18 mouse cellular contexts compared by ENCODE assay signal in the genomic region with DNA sequence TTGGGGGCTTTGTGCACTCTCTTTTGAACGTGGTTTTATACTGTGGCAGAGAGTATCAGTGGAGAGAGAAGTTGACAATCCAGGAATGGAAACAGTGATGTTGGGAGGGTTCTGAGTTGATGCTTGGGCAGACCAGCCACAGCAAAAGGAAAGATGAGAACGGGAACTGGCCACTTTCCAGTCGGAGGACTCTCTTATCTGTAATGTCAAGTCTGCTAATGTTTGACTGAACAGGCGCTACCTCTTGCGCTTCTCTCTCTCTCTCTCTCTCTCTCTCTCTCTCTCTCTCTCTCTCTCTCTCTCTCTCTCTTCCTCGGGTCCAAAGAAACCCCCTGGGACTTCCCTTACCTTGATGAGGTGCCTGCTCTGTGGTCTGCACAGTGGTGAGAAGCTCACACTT.
A peak's percentile ranks its signal among the peaks of the same experiment; 100 is the strongest.
DNase-seq lines count a peak whose midpoint lies in the region; ATAC-seq and TF ChIP-seq lines count a peak whose summit lies in the region.
"Had no signal": no experiment of that assay in that cellular context is flagged by ENCODE, and none has a peak within 500 bp of the region (broad histone marks: within the 10 kb centered on the region; RNA-seq: fewer than 3 reads in every experiment).

No protein-coding gene starts in this region.

- H3K4me3 ChIP-seq in embryonic facial prominence, embryonic 13.5 days: no peak overlapping the region
- H3K4me3 ChIP-seq in embryonic facial prominence, embryonic 10.5 days: no peak overlapping the region
- H3K4me3 ChIP-seq in heart, embryonic 15.5 days: no peak overlapping the region
- no peak overlapping the region for H3K4me3 ChIP-seq in liver, postnatal 0 days (ENCODE audit: low read depth, low read length)
- H3K4me3 ChIP-seq in liver, embryonic 12.5 days: no peak overlapping the region
- H3K4me3 ChIP-seq in heart, postnatal 0 days (ENCODE audit: low read depth, low read length): no peak overlapping the region
- H3K4me3 ChIP-seq: erythroblast, embryonic 14.5 days; forebrain, embryonic 12.5 days; hindbrain, embryonic 15.5 days; midbrain, embryonic 10.5 days had no signal

- no peak for TF ChIP-seq CTCF in liver, postnatal 0 days (IDR thresholded peaks at IDR 0.05; ENCODE audit: low read depth)
- TF ChIP-seq CTCF in heart, postnatal 0 days (IDR thresholded peaks at IDR 0.05; ENCODE audit: low read depth): no peak

- H3K4me2 ChIP-seq in embryonic facial prominence, embryonic 13.5 days: no peak overlapping the region
- H3K4me2 ChIP-seq in heart, embryonic 15.5 days: peak overlapping the region; percentile 36
- H3K4me2 ChIP-seq in liver, postnatal 0 days (ENCODE audit: low read depth, low read length): no peak overlapping the region
- H3K4me2 ChIP-seq in liver, embryonic 12.5 days: no peak overlapping the region
- H3K4me2 ChIP-seq in heart, postnatal 0 days (ENCODE audit: low read depth, low read length): no peak overlapping the region
- H3K4me2 ChIP-seq: forebrain, embryonic 12.5 days; hindbrain, embryonic 15.5 days had no signal

- H3K36me3 ChIP-seq in embryonic facial prominence, embryonic 13.5 days: no peaks in the 10 kb centered on the region
- H3K36me3 ChIP-seq in embryonic facial prominence, embryonic 10.5 days (replicated peaks): no peaks in the 10 kb centered on the region
- H3K36me3 ChIP-seq in heart, embryonic 15.5 days: no peaks in the 10 kb centered on the region
- no peaks in the 10 kb centered on the region for H3K36me3 ChIP-seq in liver, postnatal 0 days (replicated peaks; ENCODE audit: insufficient read depth, low read length)
- H3K36me3 ChIP-seq in liver, embryonic 12.5 days: no peaks in the 10 kb centered on the region
- H3K36me3 ChIP-seq in heart, postnatal 0 days (replicated peaks; ENCODE audit: control insufficient read depth, insufficient read depth, low read length): no peaks in the 10 kb centered on the region
- H3K36me3 ChIP-seq: forebrain, embryonic 12.5 days; hindbrain, embryonic 15.5 days; midbrain, embryonic 10.5 days had no signal

- intact Hi-C loops in heart, postnatal 14 days (cut with DNase I): no loop called here

- no peaks in the 10 kb centered on the region for H3K9me3 ChIP-seq in embryonic facial prominence, embryonic 13.5 days
- no peaks in the 10 kb centered on the region for H3K9me3 ChIP-seq in embryonic facial prominence, embryonic 10.5 days
- H3K9me3 ChIP-seq in heart, embryonic 15.5 days (replicated peaks): no peaks in the 10 kb centered on the region
- no peaks in the 10 kb centered on the region for H3K9me3 ChIP-seq in liver, postnatal 0 days (ENCODE audit: low read length)
- H3K9me3 ChIP-seq in liver, embryonic 12.5 days (replicated peaks): no peaks in the 10 kb centered on the region
- no peaks in the 10 kb centered on the region for H3K9me3 ChIP-seq in heart, postnatal 0 days (replicated peaks; ENCODE audit: control insufficient read depth, low read length)
- H3K9me3 ChIP-seq: forebrain, embryonic 12.5 days; hindbrain, embryonic 15.5 days; midbrain, embryonic 10.5 days had no signal

- peak overlapping the region; percentile 51; the same call in 1 of the 2 replicates for H3K27ac ChIP-seq in embryonic facial prominence, embryonic 13.5 days
- H3K27ac ChIP-seq in embryonic facial prominence, embryonic 10.5 days (replicated peaks): no peak overlapping the region
- H3K27ac ChIP-seq in heart, embryonic 15.5 days: peak overlapping the region; percentile 76
- H3K27ac ChIP-seq in liver, postnatal 0 days (ENCODE audit: low read depth): 0 out of 2 replicates have a peak overlapping the region, but pooled peaks have one; percentile 6
- H3K27ac ChIP-seq in liver, embryonic 12.5 days: no peak overlapping the region
- peak overlapping the region; percentile 59 for H3K27ac ChIP-seq in heart, postnatal 0 days (ENCODE audit: low read depth)
- H3K27ac ChIP-seq: forebrain, embryonic 12.5 days; hindbrain, embryonic 15.5 days; midbrain, embryonic 10.5 days had no signal

- 77% methylated on average over 6 of the region's 6 CpGs for WGBS in embryonic facial prominence, embryonic 13.5 days
- 85% methylated on average over 6 of the region's 6 CpGs for WGBS in embryonic facial prominence, embryonic 10.5 days
- WGBS in heart, embryonic 15.5 days: 10% methylated on average over 6 of the region's 6 CpGs
- 47% methylated on average over 6 of the region's 6 CpGs for WGBS in liver, postnatal 0 days (ENCODE audit: insufficient replicate concordance)
- 41% methylated on average over 6 of the region's 6 CpGs for WGBS in liver, embryonic 12.5 days (ENCODE audit: insufficient replicate concordance)
- WGBS in heart, postnatal 0 days: 21% methylated on average over 6 of the region's 6 CpGs

- no peak for ATAC-seq in embryonic facial prominence, embryonic 13.5 days (ENCODE audit: insufficient number of reproducible peaks, insufficient read depth, low FRiP score, low TSS enrichment, low read depth)
- ATAC-seq in heart, embryonic 15.5 days (replicated peaks; ENCODE audit: insufficient number of reproducible peaks, insufficient read depth, low FRiP score, low read depth): peak; percentile 30
- no peak for ATAC-seq in liver, postnatal 0 days
- ATAC-seq in liver, embryonic 12.5 days: no peak
- ATAC-seq in heart, postnatal 0 days (ENCODE audit: insufficient read depth, low read depth): no peak; the same call in 1 of the 2 replicates
- ATAC-seq: midbrain, embryonic 16.5 days had no signal

- no peaks in the 10 kb centered on the region for H3K27me3 ChIP-seq in embryonic facial prominence, embryonic 13.5 days
- H3K27me3 ChIP-seq in embryonic facial prominence, embryonic 10.5 days (replicated peaks; ENCODE audit: low read depth, poor library complexity, severe bottlenecking): no peaks in the 10 kb centered on the region
- H3K27me3 ChIP-seq in heart, embryonic 15.5 days: no peaks in the 10 kb centered on the region
- no peaks in the 10 kb centered on the region for H3K27me3 ChIP-seq in liver, postnatal 0 days (ENCODE audit: insufficient read depth, low read length)
- H3K27me3 ChIP-seq in liver, embryonic 12.5 days (replicated peaks): no peaks in the 10 kb centered on the region
- no peaks in the 10 kb centered on the region for H3K27me3 ChIP-seq in heart, postnatal 0 days (ENCODE audit: control insufficient read depth, insufficient read depth, low read length)
- H3K27me3 ChIP-seq: forebrain, embryonic 12.5 days; hindbrain, embryonic 15.5 days had no signal

- TF ChIP-seq EP300 in liver, postnatal 0 days (IDR thresholded peaks at IDR 0.05; ENCODE audit: low read depth): no peak
- TF ChIP-seq EP300 in heart, postnatal 0 days (IDR thresholded peaks at IDR 0.05; ENCODE audit: low read depth): no peak

- H3K9ac ChIP-seq in embryonic facial prominence, embryonic 13.5 days: no peak overlapping the region
- no peak overlapping the region for H3K9ac ChIP-seq in heart, embryonic 15.5 days
- no peak overlapping the region for H3K9ac ChIP-seq in liver, postnatal 0 days (replicated peaks)
- H3K9ac ChIP-seq in liver, embryonic 12.5 days: no peak overlapping the region
- H3K9ac ChIP-seq in heart, postnatal 0 days (replicated peaks; ENCODE audit: low read depth, low read length): no peak overlapping the region
- H3K9ac ChIP-seq: forebrain, embryonic 12.5 days; hindbrain, embryonic 15.5 days had no signal

- DNase-seq in embryonic facial prominence, embryonic 10.5 days (ENCODE audit: low spot score): no peak
- no peak for DNase-seq in heart, postnatal 14 days
- no peak for DNase-seq in liver, postnatal 0 days
- DNase-seq in heart, postnatal 0 days (ENCODE audit: low spot score): peak; percentile 53
- no peak for DNase-seq in left cerebral cortex, adult 11 months (ENCODE audit: low spot score)
- DNase-seq: cerebellum, adult 11-12 months; cerebellum, postnatal 10 days; gastrocnemius, postnatal 25 days; kidney, adult 8-10 months; lung, adult 18-20 months had no signal

- H3K4me1 ChIP-seq in embryonic facial prominence, embryonic 13.5 days: peaks cover 25% of the 10 kb centered on the region
- H3K4me1 ChIP-seq in embryonic facial prominence, embryonic 10.5 days: peaks cover 20% of the 10 kb centered on the region
- peaks cover 41% of the 10 kb centered on the region for H3K4me1 ChIP-seq in heart, embryonic 15.5 days (replicated peaks)
- H3K4me1 ChIP-seq in liver, postnatal 0 days (ENCODE audit: insufficient read depth): peaks cover 6% of the 10 kb centered on the region; the same call in 1 of the 2 replicates
- peaks cover 15% of the 10 kb centered on the region; the same call in 1 of the 2 replicates for H3K4me1 ChIP-seq in liver, embryonic 12.5 days
- H3K4me1 ChIP-seq in heart, postnatal 0 days (ENCODE audit: control insufficient read depth, insufficient read depth): peaks cover 33% of the 10 kb centered on the region

Comparison
In these comparisons a context has a peak if more than half of its experiments do, and no peak if none do; other contexts are left out.
1. H3K27ac ChIP-seq: peak in embryonic facial prominence, embryonic 13.5 days (single experiment), heart, embryonic 15.5 days (single experiment), liver, postnatal 0 days (single experiment) and heart, postnatal 0 days (single experiment); none in embryonic facial prominence, embryonic 10.5 days (single experiment) and liver, embryonic 12.5 days (single experiment).